Mouse (Mus musculus) gastrocnemius, postnatal 14 days (tissue): Measurements from ENCODE around the gene Ctdsp2. TPM values are rescaled to one million over a fixed set of nuclear protein-coding genes. Genes with fewer than 3 reads are reported as not detected.

Experiments
- DNase-seq: peaks from one replicate; pipeline ENCODE4 v3.0.0; 2021; ENCODE audit warnings: mixed read lengths
- intact Hi-C: fragments of 180-260 bp; cut with DNase I; formaldehyde crosslinking; loops from one replicate; pipeline ENCODE4 v1.15.1; 2025; ENCODE audit warnings: low total_unique reads
- microRNA-seq, 2 experiments: library from miRNA; unstranded; fragments of <30 nt; microRNA quantifications; one replicate each; pipeline ENCODE4 v1.2.0; 2021
- total RNA-seq, 2 experiments: library from RNA; stranded (reverse); gene quantifications; 2 replicates each; pipeline ENCODE4 v1.2.3; 2021

Gene Ctdsp2
- total RNA-seq, 2 experiments from 2014 or later, result 98.5 to 102 TPM

DNA sequence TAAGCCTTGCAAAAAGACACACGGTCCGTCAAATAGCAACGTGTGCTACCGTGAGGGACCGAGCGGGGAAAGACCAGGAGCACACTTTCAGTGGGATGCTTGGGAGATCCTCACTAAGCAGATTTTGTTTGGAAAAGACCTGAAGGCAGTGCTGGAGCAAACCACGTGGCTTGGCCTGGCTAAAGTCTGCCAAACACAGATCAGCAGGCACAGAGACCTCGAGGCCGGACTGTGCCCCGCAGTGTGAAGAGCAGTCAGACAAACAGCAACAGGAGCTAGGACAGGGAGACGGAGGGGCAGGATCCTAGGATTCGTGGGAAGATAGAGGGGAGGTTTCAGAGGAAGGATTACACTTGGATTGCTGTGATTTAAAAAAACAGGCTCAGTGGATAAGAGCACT is 57.8 kb downstream of the Ctdsp2 start:
- intact Hi-C loops, result no loop called here
- no peak for DNase-seq

DNA sequence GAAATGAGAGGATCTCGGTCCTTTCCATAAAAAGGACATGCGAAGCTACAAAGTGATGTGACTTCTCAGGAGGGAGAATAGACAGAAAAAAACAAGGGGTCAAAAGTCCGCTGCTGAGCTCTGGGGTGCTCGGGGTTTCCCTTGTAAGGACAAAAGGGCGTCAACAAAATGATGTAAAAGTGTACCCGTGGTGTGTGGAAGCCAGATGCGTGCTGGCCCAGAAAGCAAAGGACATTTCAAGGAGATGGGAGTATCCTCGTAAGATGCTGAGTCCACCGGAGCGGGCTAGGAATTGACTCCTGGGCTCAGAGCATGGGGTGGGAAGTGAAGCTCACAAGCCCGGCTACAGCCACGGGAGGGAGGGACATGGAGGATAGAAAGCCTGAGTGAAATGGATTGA is 59.1 kb downstream of the Ctdsp2 start:
- DNase-seq, result no peak
- intact Hi-C loops, result no loop called here

DNA sequence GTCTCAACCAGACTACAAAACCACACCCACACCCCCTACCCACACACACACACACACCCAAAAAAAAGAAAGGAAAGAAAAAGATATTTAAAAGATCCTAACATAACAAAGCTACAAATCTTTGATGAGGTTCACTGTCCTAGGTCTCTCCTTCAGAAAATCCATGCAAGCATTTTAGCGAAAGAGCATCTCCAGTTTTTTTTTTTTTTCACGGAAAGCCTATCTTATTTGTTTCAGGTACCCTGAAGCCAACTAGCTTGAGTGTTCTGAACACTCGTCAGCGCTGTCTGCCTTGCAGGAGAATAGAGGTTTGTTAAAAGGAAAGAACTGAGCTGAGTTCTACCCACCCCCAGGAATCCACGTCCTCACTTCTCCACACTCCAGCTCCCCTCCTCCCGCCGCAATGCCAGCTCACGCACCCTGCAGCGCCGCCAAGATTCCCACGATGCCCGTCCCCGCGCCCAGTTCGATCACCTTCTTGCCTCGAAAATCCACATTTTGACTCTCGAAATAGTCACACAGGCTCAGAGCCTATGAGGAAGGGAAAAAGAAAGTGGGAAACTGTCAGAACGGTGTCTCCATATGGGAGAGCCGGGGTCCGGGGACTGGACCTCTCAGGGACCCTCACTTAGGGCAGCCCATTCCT is 62.2 kb downstream of the Ctdsp2 start:
- DNase-seq, result no peak
- intact Hi-C loops, result no loop called here

- DNase-seq, result peak; percentile 38
These were observed 62.8 kb downstream of the Ctdsp2 start, which contains the start of the genes Mettl1 and Eef1akmt3 for GRCm38 (mm10) chr10:127041274-127041766. Gene Mettl1 (plus strand): TSS chr10:127041414. Gene Eef1akmt3 (minus strand): TSS chr10:127041513.

GRCm38 (mm10) chr10:127041774-127042338 is 63.3 kb downstream of the Ctdsp2 start:
- intact Hi-C loops, result no loop called here
- peak; percentile 87 for DNase-seq

More at GRCm38 (mm10) chr10:127041274-127041766, 62.8 kb downstream of the Ctdsp2 start, which contains the start of the genes Mettl1 and Eef1akmt3:
- intact Hi-C loops, result no loop called here

GRCm38 (mm10) chr10:127042468-127043115 is 64.1 kb downstream of the Ctdsp2 start:
- no peak for DNase-seq
- intact Hi-C loops, result no loop called here

GRCm38 (mm10) chr10:127043187-127043586 is 64.7 kb downstream of the Ctdsp2 start:
- no peak for DNase-seq
- intact Hi-C loops, result no loop called here

DNA sequence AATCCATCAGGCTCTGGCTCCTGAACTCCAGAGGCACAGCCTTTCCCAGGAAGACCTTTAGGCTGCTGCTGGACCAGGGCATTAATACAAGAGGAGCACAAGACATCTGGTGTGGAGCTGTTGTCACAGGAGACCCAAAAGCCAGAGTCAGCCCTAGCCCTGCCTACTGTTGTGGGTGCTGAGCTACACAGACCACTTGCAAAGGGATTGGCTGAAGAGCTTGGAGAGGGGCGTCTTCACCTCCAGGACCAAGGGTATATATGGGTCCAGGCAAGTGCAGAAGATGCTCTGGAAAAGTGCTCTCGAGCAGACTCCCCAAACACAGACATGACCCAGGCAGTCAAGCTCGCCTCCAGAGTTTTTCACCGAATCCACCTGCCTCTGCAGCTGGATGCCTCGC is 69.4 kb downstream of the Ctdsp2 start, which contains the start of gene Cyp27b1:
TSS of gene Cyp27b1 (plus strand) at position 297 of the 400 bp plus-strand sequence.
- DNase-seq, result no peak
- intact Hi-C loops, result no loop called here

DNA sequence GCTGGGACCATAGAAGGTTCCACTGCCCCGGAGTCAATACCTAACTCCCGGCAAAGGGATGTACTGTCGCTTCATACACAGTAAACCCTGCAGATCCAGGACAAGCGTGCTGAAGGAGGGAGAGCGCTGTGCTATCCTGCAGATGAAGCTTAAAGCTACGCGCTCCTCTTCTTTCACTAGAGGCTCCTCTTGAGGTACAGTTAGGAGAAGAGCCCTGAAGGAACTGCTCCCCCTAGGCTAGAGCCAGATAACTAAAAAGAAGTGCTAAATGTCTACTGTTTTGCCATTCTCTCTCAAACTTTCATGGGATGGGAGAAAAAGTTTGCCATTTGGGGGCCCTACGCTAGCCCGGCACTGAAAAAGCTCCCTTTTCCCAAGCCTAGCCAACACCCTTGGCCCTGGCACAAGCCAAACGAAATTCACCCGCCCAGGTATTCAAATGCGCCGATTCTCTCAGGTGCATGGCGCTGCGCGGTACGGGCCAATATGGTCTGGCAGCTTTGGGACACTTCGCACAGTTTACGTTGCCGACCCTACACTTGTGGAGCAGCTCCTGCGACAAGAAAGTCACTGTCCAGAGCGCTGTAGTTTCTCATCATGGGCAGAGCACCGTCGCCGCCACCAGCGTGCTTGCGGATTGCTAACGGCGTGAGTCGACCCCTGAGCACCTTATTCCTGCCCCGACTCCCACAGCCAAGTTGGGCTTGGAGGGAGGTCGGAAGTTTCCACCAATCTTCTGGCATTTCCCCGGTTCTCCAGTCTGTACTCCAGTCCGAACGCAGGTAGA is 70.3 kb downstream of the Ctdsp2 start:
- no peak for DNase-seq
- intact Hi-C loops, result no loop called here

Small RNA genes within 50 kb of the gene (microRNA-seq; reads per million reads assigned to microRNA genes)
- gene Mir26a-2 (72.7 to 107 reads per million in 2 experiments), gene Mir546 (0.50 to 0.64 reads per million in 2 experiments)

Other genes starting within 250 kb of the Ctdsp2 start
- 1 to 10 TPM; 1.6 to 2.9 TPM for gene Atp23, start 77.4 kb upstream of the Ctdsp2 start, total RNA-seq
- under 1 TPM; 0.51 to 0.64 TPM for gene Avil, start 22.0 kb downstream of the Ctdsp2 start, total RNA-seq
- gene Tsfm, start 52.1 kb downstream of the Ctdsp2 start, total RNA-seq, result 10 to 100 TPM; 24.8 to 27.9 TPM
- 10 to 100 TPM; 11.1 to 14.8 TPM for gene Mettl1, start 62.7 kb downstream of the Ctdsp2 start, total RNA-seq
- under 1 TPM; 0.27 to 0.43 TPM for gene Eef1akmt3, start 62.8 kb downstream of the Ctdsp2 start, total RNA-seq
- under 1 TPM; 0.10 to 0.16 TPM for gene Cyp27b1, start 69.5 kb downstream of the Ctdsp2 start, total RNA-seq
- 1 to 10 TPM in 1 of 2 experiments, under 1 TPM in 1; 0.82 to 1.2 TPM for gene March9, start 81.5 kb downstream of the Ctdsp2 start, total RNA-seq
- 10 to 100 TPM; 62.5 to 84.0 TPM for gene Cdk4, start 84.8 kb downstream of the Ctdsp2 start, total RNA-seq
- gene Tspan31, start 91.5 kb downstream of the Ctdsp2 start, total RNA-seq, result 10 to 100 TPM; 26.5 to 31.6 TPM
- gene Agap2, start 96.6 kb downstream of the Ctdsp2 start, total RNA-seq, result 1 to 10 TPM; 3.4 to 6.7 TPM
- 10 to 100 TPM; 20.3 to 23.5 TPM for gene Os9, start 142.4 kb downstream of the Ctdsp2 start, total RNA-seq
- 1 to 10 TPM; 1.5 to 1.9 TPM for gene B4galnt1, start 186.5 kb downstream of the Ctdsp2 start, total RNA-seq
- gene Slc26a10, start 201.9 kb downstream of the Ctdsp2 start, total RNA-seq, result 1 to 10 TPM; 3.7 to 7.6 TPM
- 10 to 100 TPM; 13.9 to 14.4 TPM for gene Arhgef25, start 211.4 kb downstream of the Ctdsp2 start, total RNA-seq
- 10 to 100 TPM; 22.2 to 24.8 TPM for gene Dtx3, start 217.0 kb downstream of the Ctdsp2 start, total RNA-seq
- gene Pip4k2c, start 232.9 kb downstream of the Ctdsp2 start, total RNA-seq, result 1 to 10 TPM; 6.3 to 7.6 TPM